ENCODE assay signal across 7 mouse cellular contexts in the genomic region with DNA sequence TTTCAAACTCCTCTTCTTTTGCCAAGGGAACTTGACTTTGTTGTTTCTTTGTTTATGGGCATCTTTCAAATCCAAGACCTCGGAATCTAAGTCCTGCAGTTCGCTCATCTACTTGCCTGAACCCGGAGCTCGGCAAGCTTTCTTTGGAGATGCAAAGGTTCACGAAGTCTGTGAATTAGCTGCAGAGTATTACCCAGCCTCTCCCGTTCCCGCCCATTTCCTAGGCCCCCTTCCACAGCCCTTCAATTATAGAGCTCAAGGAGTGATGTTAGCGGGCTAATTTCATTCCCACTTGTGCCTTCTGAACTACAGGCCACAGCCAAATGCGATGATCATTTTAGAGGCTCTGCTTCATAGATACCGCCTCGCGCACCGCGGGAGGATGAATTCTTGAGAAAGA. TPM values are rescaled to one million over a fixed set of nuclear protein-coding genes. Genes with fewer than 3 reads are reported as not detected.
DNase-seq lines count a peak whose midpoint lies in the region; ATAC-seq and TF ChIP-seq lines count a peak whose summit lies in the region.

No protein-coding gene starts in this region.

- TF ChIP-seq EP300 in liver, embryonic 14.5 days (IDR thresholded peaks at IDR 0.05; ENCODE audit: low read depth), result no peak

- H3K27me3 ChIP-seq in embryonic facial prominence, embryonic 13.5 days, result no peaks in the 10 kb centered on the region
- H3K27me3 ChIP-seq in heart, embryonic 16.5 days (ENCODE audit: control insufficient read depth, insufficient read depth, low read length), result no peaks in the 10 kb centered on the region
- H3K27me3 ChIP-seq in liver, embryonic 14.5 days (ENCODE audit: control insufficient read depth, insufficient read depth, low read length), result no peaks in the 10 kb centered on the region
- no peaks in the 10 kb centered on the region for H3K27me3 ChIP-seq in stomach, embryonic 16.5 days (ENCODE audit: control insufficient read depth, insufficient read depth, low read length)

- no peaks in the 10 kb centered on the region for H3K36me3 ChIP-seq in embryonic facial prominence, embryonic 13.5 days
- H3K36me3 ChIP-seq in heart, embryonic 16.5 days (ENCODE audit: control insufficient read depth, insufficient read depth), result no peaks in the 10 kb centered on the region
- H3K36me3 ChIP-seq in liver, embryonic 14.5 days (replicated peaks; ENCODE audit: control insufficient read depth, insufficient read depth, low read depth), result peaks cover 2% of the 10 kb centered on the region
- H3K36me3 ChIP-seq in stomach, embryonic 16.5 days (ENCODE audit: control insufficient read depth, insufficient read depth, low read length), result no peaks in the 10 kb centered on the region

- H3K9me3 ChIP-seq in embryonic facial prominence, embryonic 13.5 days, result no peaks in the 10 kb centered on the region
- peaks cover 3% of the 10 kb centered on the region; the same call in 1 of the 2 replicates for H3K9me3 ChIP-seq in heart, embryonic 16.5 days (replicated peaks; ENCODE audit: control insufficient read depth, low read length)
- no peaks in the 10 kb centered on the region for H3K9me3 ChIP-seq in liver, embryonic 14.5 days (ENCODE audit: control insufficient read depth, low read length)
- 0 out of 2 replicates have a peak, but pooled peaks cover 3% of the 10 kb centered on the region for H3K9me3 ChIP-seq in stomach, embryonic 16.5 days (replicated peaks; ENCODE audit: control insufficient read depth, low read length)

- peak overlapping the region; percentile 91 for H3K4me2 ChIP-seq in embryonic facial prominence, embryonic 13.5 days
- H3K4me2 ChIP-seq in heart, embryonic 16.5 days (ENCODE audit: low read depth, low read length), result peak overlapping the region; percentile 82
- peak overlapping the region; percentile 74 for H3K4me2 ChIP-seq in liver, embryonic 14.5 days (ENCODE audit: low read depth)
- peak overlapping the region; percentile 67 for H3K4me2 ChIP-seq in stomach, embryonic 16.5 days (ENCODE audit: low read depth, low read length)

- H3K9ac ChIP-seq in embryonic facial prominence, embryonic 13.5 days, result peak overlapping the region; percentile 93
- peak overlapping the region; percentile 69 for H3K9ac ChIP-seq in heart, embryonic 16.5 days (ENCODE audit: low read length)
- H3K9ac ChIP-seq in liver, embryonic 14.5 days (replicated peaks), result peak overlapping the region; percentile 53
- peak overlapping the region; percentile 64 for H3K9ac ChIP-seq in stomach, embryonic 16.5 days (ENCODE audit: low read length)

- TF ChIP-seq POLR2A in lung, adult 2 months (IDR thresholded peaks at IDR 0.05; ENCODE audit: borderline replicate concordance, extremely low read depth, low read depth, low read length), result no peak

- peaks cover 12% of the 10 kb centered on the region for H3K4me1 ChIP-seq in lung, adult 2 months (ENCODE audit: control insufficient read depth, insufficient read depth, low read length)
- peaks cover 29% of the 10 kb centered on the region for H3K4me1 ChIP-seq in embryonic facial prominence, embryonic 13.5 days
- peaks cover 24% of the 10 kb centered on the region for H3K4me1 ChIP-seq in heart, embryonic 16.5 days (ENCODE audit: control insufficient read depth, insufficient read depth, low read length)
- H3K4me1 ChIP-seq in liver, embryonic 14.5 days (replicated peaks; ENCODE audit: control insufficient read depth in 2 of 2, insufficient read depth in 2 of 2, low read length in 1 of 2), result peaks cover 32 to 36% of the 10 kb centered on the region in 2 experiments
- peaks cover 14% of the 10 kb centered on the region for H3K4me1 ChIP-seq in stomach, embryonic 16.5 days (ENCODE audit: control insufficient read depth, insufficient read depth, low read length)

- TF ChIP-seq CTCF in lung, adult 2 months (IDR thresholded peaks at IDR 0.05; ENCODE audit: insufficient read depth, low read length), result no peak
- no peak for TF ChIP-seq CTCF in liver, embryonic 14.5 days (IDR thresholded peaks at IDR 0.05; ENCODE audit: low read depth)

- under 1% methylated on average over 14 of the region's 14 CpGs for WGBS in lung, adult 2 months
- under 1% methylated on average over 14 of the region's 14 CpGs for WGBS in embryonic facial prominence, embryonic 13.5 days
- 1% methylated on average over 14 of the region's 14 CpGs for WGBS in heart, embryonic 16.5 days
- under 1% methylated on average over 14 of the region's 14 CpGs for WGBS in liver, embryonic 14.5 days (ENCODE audit: insufficient replicate concordance)
- WGBS in stomach, embryonic 16.5 days, result 0% methylated on average over 14 of the region's 14 CpGs

- no peak for ATAC-seq in embryonic facial prominence, embryonic 13.5 days (ENCODE audit: insufficient number of reproducible peaks, insufficient read depth, low FRiP score, low TSS enrichment, low read depth)
- ATAC-seq in heart, embryonic 16.5 days (replicated peaks; ENCODE audit: extremely low read depth, insufficient read depth, low FRiP score), result peak; percentile 33
- no peak for ATAC-seq in liver, embryonic 14.5 days (ENCODE audit: insufficient read depth)
- ATAC-seq in stomach, embryonic 16.5 days (ENCODE audit: insufficient read depth, low FRiP score), result peak; percentile 48

- H3K4me3 ChIP-seq in lung, adult 2 months (replicated peaks; ENCODE audit: extremely low read depth, low read depth, low read length), result peak overlapping the region; percentile 51
- peak overlapping the region; percentile 91 for H3K4me3 ChIP-seq in embryonic facial prominence, embryonic 13.5 days
- H3K4me3 ChIP-seq in heart, embryonic 16.5 days (ENCODE audit: low read length), result peak overlapping the region; percentile 99
- peak overlapping the region; percentile 71 to 96 for H3K4me3 ChIP-seq in liver, embryonic 14.5 days (ENCODE audit: insufficient read depth in 1 of 2, low read depth in 2 of 2, low read length in 2 of 2)
- H3K4me3 ChIP-seq in stomach, embryonic 16.5 days (replicated peaks; ENCODE audit: low read length), result peak overlapping the region; percentile 99

- peak; percentile 42 for DNase-seq in lung, adult 2 months
- no peak for DNase-seq in lung, postnatal 4 days
- no peak for DNase-seq in liver, embryonic 14.5 days (ENCODE audit: low read depth in 3 of 3, low spot score in 3 of 3)
- no peak for DNase-seq in layer of hippocampus, postnatal 25 days (ENCODE audit: extremely low spot score in 1 of 2, low spot score in 1 of 2)

- peak overlapping the region; percentile 88 for H3K27ac ChIP-seq in embryonic facial prominence, embryonic 13.5 days
- H3K27ac ChIP-seq in heart, embryonic 16.5 days (ENCODE audit: low read length), result peak overlapping the region; percentile 17
- H3K27ac ChIP-seq in liver, embryonic 14.5 days, result no peak overlapping the region
- peak overlapping the region; percentile 75 for H3K27ac ChIP-seq in stomach, embryonic 16.5 days (ENCODE audit: low read length)

RNA-seq across cellular contexts. Expression of a gene that starts 0.5 kb away (rescaled TPM):
- 11.9 and 19.2 TPM in 2 replicates for polyA plus RNA-seq in lung, adult 2 months (2012; rRNA removed)
- polyA plus RNA-seq in embryonic facial prominence, embryonic 13.5 days (2015; fragmentation: Nextera tagmentation; extraction: Ambion mirVana), result 20.6 and 26.0 TPM in 2 replicates
- polyA plus RNA-seq in heart, embryonic 16.5 days (2015; fragmentation: Nextera tagmentation; extraction: Ambion mirVana), result 17.2 and 17.6 TPM in 2 replicates
- polyA plus RNA-seq in liver, embryonic 14.5 days (2012; rRNA removed), result 15.1 and 20.6 TPM in 2 replicates
- 17.9 and 18.3 TPM in 2 replicates for polyA plus RNA-seq in liver, embryonic 14.5 days (2014; fragmentation: Nextera tagmentation; extraction: Ambion mirVana)
- 27.4 and 28.6 TPM in 2 replicates for polyA plus RNA-seq in stomach, embryonic 16.5 days (2015; fragmentation: Nextera tagmentation; extraction: Ambion mirVana)
- 10 to 100 TPM; 40.7 to 46.4 TPM for total RNA-seq in layer of hippocampus, postnatal 25 days (2021)

RNA-seq across cellular contexts. Expression of a gene that starts 25.9 kb away (rescaled TPM):
- polyA plus RNA-seq in lung, adult 2 months (2012; rRNA removed), result 31.1 and 36.3 TPM in 2 replicates
- 725 and 760 TPM in 2 replicates for polyA plus RNA-seq in embryonic facial prominence, embryonic 13.5 days (2015; fragmentation: Nextera tagmentation; extraction: Ambion mirVana)
- polyA plus RNA-seq in heart, embryonic 16.5 days (2015; fragmentation: Nextera tagmentation; extraction: Ambion mirVana), result 437 and 444 TPM in 2 replicates
- polyA plus RNA-seq in liver, embryonic 14.5 days (2012; rRNA removed), result 176 and 238 TPM in 2 replicates
- polyA plus RNA-seq in liver, embryonic 14.5 days (2014; fragmentation: Nextera tagmentation; extraction: Ambion mirVana), result 612 and 652 TPM in 2 replicates
- 713 and 839 TPM in 2 replicates for polyA plus RNA-seq in stomach, embryonic 16.5 days (2015; fragmentation: Nextera tagmentation; extraction: Ambion mirVana)
- total RNA-seq in layer of hippocampus, postnatal 25 days (2021), result 10 to 100 TPM; 36.7 to 44.4 TPM

RNA-seq across cellular contexts. Expression of a gene that starts 55.3 kb away (rescaled TPM):
- 7.4 and 10.9 TPM in 2 replicates for polyA plus RNA-seq in lung, adult 2 months (2012; rRNA removed)
- polyA plus RNA-seq in embryonic facial prominence, embryonic 13.5 days (2015; fragmentation: Nextera tagmentation; extraction: Ambion mirVana), result 9.1 and 9.3 TPM in 2 replicates
- polyA plus RNA-seq in heart, embryonic 16.5 days (2015; fragmentation: Nextera tagmentation; extraction: Ambion mirVana), result 5.4 and 6.3 TPM in 2 replicates
- polyA plus RNA-seq in liver, embryonic 14.5 days (2012; rRNA removed), result 3.8 and 5.6 TPM in 2 replicates
- polyA plus RNA-seq in liver, embryonic 14.5 days (2014; fragmentation: Nextera tagmentation; extraction: Ambion mirVana), result 6.8 and 7.7 TPM in 2 replicates
- polyA plus RNA-seq in stomach, embryonic 16.5 days (2015; fragmentation: Nextera tagmentation; extraction: Ambion mirVana), result 6.2 and 7.8 TPM in 2 replicates
- total RNA-seq in layer of hippocampus, postnatal 25 days (2021), result 10 to 100 TPM; 15.4 to 16.2 TPM

Comparison
In these comparisons a context has a peak if more than half of its experiments do, and no peak if none do; other contexts are left out.
1. ATAC-seq: peak in heart, embryonic 16.5 days (single experiment) and stomach, embryonic 16.5 days (single experiment); none in embryonic facial prominence, embryonic 13.5 days (single experiment) and liver, embryonic 14.5 days (single experiment).
2. Peak in every context shown above with its lines, with median percentiles within 50 percentile points of each other: H3K4me3 ChIP-seq, H3K4me2 ChIP-seq and H3K9ac ChIP-seq.